Mouse (Mus musculus): ENCODE measurements around the gene Meox1. TPM values are rescaled to one million over a fixed set of nuclear protein-coding genes. Genes with fewer than 3 reads are reported as not detected.

The Meox1 gene
- polyA plus RNA-seq (2014; fragmentation: Nextera tagmentation; extraction: Ambion mirVana), result 0.63 and 0.90 TPM in 2 replicates

DNA sequence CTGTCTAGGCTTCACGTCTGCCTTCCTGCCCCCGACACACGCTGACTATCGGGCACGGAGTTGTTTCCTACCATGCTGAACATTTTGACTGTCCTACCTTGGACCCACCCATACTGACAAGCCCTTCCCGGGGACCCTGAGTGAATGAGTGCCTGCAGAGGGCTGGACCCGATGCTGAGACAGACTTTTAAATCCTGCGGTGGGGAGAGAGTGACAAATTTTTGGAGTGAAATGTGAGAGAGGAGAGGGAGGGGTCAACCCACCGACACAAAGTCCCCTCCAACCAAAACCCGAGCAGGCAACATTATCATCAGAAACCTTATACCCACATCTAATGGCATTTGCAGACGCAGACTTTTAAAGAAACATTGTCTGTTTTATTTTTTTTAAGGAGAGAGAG is at the start of gene Meox1:
Meox1 (minus strand) TSS at position 171 of the 400 bp plus-strand sequence.
- Histone ChIP-seq H3K27ac (no peak within 1 kb of the TSS), H3K4me1 (replicated peaks; ENCODE audit: control insufficient read depth, insufficient read depth, low read length) (peaks cover 18% of the 10 kb centered on the region), H3K36me3 (replicated peaks; ENCODE audit: control insufficient read depth, insufficient read depth) (no peaks in the 10 kb centered on the region), H3K9ac (no peak within 1 kb of the TSS), H3K27me3 (ENCODE audit: control insufficient read depth, insufficient read depth, low read length) (0 out of 2 replicates have a peak, but pooled peaks cover 9% of the 10 kb centered on the region), H3K4me3 (replicated peaks; ENCODE audit: low read length) (no peak within 1 kb of the TSS), H3K4me2 (replicated peaks) (no peak within 1 kb of the TSS), H3K9me3 (ENCODE audit: control insufficient read depth, low read length) (no peaks in the 10 kb centered on the region)
- 37% methylated on average over 11 of the region's 11 CpGs for WGBS
- ATAC-seq (ENCODE audit: low FRiP score), result no peak
- DNase-seq (ENCODE audit: low spot score), result no peak

DNA sequence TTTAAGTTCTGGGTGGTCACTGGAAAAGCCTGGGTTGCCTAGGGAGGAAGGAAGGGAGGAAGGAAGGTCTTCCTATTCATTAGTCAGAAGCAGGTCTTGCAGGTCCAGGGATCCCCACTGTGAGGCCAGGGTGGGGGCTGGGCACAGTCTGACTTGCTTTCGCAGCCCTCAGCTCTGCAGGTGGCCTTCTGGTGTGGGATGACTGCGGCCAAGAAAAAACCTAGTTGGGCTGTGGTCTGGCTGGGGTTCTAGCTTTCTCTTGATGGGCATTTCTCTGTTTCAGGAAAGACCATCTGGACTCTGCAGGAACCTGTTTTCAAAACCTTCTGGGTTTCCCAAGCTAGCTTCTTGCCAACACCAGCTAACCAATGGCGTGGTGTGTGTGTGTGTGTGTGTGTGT is 48.9 kb upstream of the Meox1 start:
- no peak overlapping the region for H3K4me2 ChIP-seq (replicated peaks)
- H3K9ac ChIP-seq, result no peak overlapping the region
- peaks cover 2% of the 10 kb centered on the region; the same call in 1 of the 2 replicates for H3K27me3 ChIP-seq (ENCODE audit: control insufficient read depth, insufficient read depth, low read length)
- no peak overlapping the region for H3K27ac ChIP-seq
- no peak for ATAC-seq (ENCODE audit: low FRiP score)
- WGBS, result 35% methylated on average over 3 of the region's 3 CpGs
- no peak overlapping the region for H3K4me3 ChIP-seq (replicated peaks; ENCODE audit: low read length)
- no peak for DNase-seq (ENCODE audit: low spot score)
- H3K4me1 ChIP-seq (replicated peaks; ENCODE audit: control insufficient read depth, insufficient read depth, low read length), result no peaks in the 10 kb centered on the region
- no peaks in the 10 kb centered on the region for H3K36me3 ChIP-seq (replicated peaks; ENCODE audit: control insufficient read depth, insufficient read depth)
- no peaks in the 10 kb centered on the region for H3K9me3 ChIP-seq (ENCODE audit: control insufficient read depth, low read length)

DNA sequence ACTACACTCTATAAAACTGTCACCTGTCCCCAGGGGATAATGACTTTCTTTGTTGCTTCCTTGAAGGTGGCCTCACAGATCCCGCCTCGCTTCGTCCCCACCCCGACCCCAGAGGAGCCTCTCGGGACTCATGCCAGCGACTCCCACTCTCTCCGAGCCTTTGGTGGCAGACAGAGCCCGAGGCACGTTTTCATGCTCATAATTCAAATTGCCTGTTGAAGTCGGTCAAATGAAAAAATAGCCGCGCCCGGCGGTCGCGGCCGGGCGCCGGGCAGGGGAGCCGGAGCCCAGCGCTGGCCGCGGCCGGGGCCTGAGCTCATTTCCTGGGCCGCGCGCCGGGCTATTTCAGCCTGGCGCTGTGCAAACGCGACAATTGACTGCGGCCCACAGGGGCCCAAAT is 42.9 kb upstream of the Meox1 start:
- H3K4me2 ChIP-seq (replicated peaks), result peak overlapping the region; percentile 81
- no peaks in the 10 kb centered on the region; the same call in 1 of the 2 replicates for H3K4me1 ChIP-seq (replicated peaks; ENCODE audit: control insufficient read depth, insufficient read depth, low read length)
- WGBS, result under 1% methylated on average over 32 of the region's 32 CpGs
- no peaks in the 10 kb centered on the region for H3K9me3 ChIP-seq (ENCODE audit: control insufficient read depth, low read length)
- peak; percentile 46 for DNase-seq (ENCODE audit: low spot score)
- H3K36me3 ChIP-seq (replicated peaks; ENCODE audit: control insufficient read depth, insufficient read depth), result no peaks in the 10 kb centered on the region
- H3K27me3 ChIP-seq (ENCODE audit: control insufficient read depth, insufficient read depth, low read length), result peaks cover 4% of the 10 kb centered on the region; the same call in 1 of the 2 replicates
- H3K4me3 ChIP-seq (replicated peaks; ENCODE audit: low read length), result peak overlapping the region; percentile 39
- H3K9ac ChIP-seq, result peak overlapping the region; percentile 67
- ATAC-seq (ENCODE audit: low FRiP score), result no peak
- peak overlapping the region; percentile 32; the same call in 1 of the 2 replicates for H3K27ac ChIP-seq

DNA sequence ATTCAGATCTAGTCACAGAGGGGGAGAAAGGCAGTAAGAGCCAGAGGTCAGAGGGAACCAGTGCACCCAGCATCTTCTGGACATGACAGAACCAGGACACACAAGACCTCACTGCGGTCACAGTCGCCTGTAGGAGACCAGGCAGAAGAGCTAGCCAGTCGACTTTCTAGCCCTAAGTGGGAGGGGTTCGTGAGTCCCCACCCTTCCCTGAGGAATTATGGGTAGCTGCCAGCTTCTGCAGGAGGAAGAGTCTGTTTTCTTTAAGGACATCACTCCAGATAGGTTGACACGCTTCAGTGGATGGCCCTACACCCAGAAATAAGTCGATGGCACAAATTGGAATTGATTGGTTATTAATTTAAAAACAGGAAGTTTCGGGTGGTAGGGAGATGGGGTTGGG is 42.2 kb upstream of the Meox1 start:
- H3K4me1 ChIP-seq (replicated peaks; ENCODE audit: control insufficient read depth, insufficient read depth, low read length), result no peaks in the 10 kb centered on the region; the same call in 1 of the 2 replicates
- H3K9ac ChIP-seq, result no peak overlapping the region
- ATAC-seq (ENCODE audit: low FRiP score) (no peak), DNase-seq (ENCODE audit: low spot score) (no peak)
- H3K27ac ChIP-seq, result no peak overlapping the region
- no peaks in the 10 kb centered on the region for H3K9me3 ChIP-seq (ENCODE audit: control insufficient read depth, low read length)
- 32% methylated on average over 7 of the region's 7 CpGs for WGBS
- no peak overlapping the region for H3K4me3 ChIP-seq (replicated peaks; ENCODE audit: low read length)
- peak overlapping the region; percentile 81 for H3K4me2 ChIP-seq (replicated peaks)
- H3K27me3 ChIP-seq (ENCODE audit: control insufficient read depth, insufficient read depth, low read length), result peaks cover 4% of the 10 kb centered on the region; the same call in 1 of the 2 replicates
- no peaks in the 10 kb centered on the region for H3K36me3 ChIP-seq (replicated peaks; ENCODE audit: control insufficient read depth, insufficient read depth)

DNA sequence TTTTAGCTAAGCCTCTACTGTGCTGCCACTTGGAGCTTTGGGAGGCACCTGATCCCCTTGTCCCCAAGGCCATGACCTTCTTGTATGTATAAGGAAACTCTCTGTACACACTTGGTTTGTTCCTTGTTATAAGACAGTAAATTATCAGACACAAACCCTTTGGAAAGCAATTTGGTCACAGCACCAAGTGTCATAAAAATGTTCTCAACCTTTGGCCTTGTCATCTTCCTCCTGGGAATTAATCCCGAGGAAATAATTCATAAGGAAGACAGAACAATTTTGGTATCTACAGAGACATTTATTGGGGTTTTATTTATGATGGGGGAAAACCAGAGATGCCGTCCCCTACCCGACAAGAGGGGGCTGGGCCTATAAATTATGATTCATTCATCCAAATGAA is 41.6 kb upstream of the Meox1 start:
- no peak for DNase-seq (ENCODE audit: low spot score)
- no peaks in the 10 kb centered on the region for H3K9me3 ChIP-seq (ENCODE audit: control insufficient read depth, low read length)
- no peak overlapping the region for H3K4me2 ChIP-seq (replicated peaks)
- 79% methylated on average over 3 of the region's 3 CpGs for WGBS
- H3K4me1 ChIP-seq (replicated peaks; ENCODE audit: control insufficient read depth, insufficient read depth, low read length), result no peaks in the 10 kb centered on the region; the same call in 1 of the 2 replicates
- H3K27me3 ChIP-seq (ENCODE audit: control insufficient read depth, insufficient read depth, low read length), result peaks cover 4% of the 10 kb centered on the region; the same call in 1 of the 2 replicates
- no peaks in the 10 kb centered on the region for H3K36me3 ChIP-seq (replicated peaks; ENCODE audit: control insufficient read depth, insufficient read depth)
- no peak for ATAC-seq (ENCODE audit: low FRiP score)
- H3K27ac ChIP-seq, result no peak overlapping the region
- H3K9ac ChIP-seq, result no peak overlapping the region
- H3K4me3 ChIP-seq (replicated peaks; ENCODE audit: low read length), result no peak overlapping the region

DNA sequence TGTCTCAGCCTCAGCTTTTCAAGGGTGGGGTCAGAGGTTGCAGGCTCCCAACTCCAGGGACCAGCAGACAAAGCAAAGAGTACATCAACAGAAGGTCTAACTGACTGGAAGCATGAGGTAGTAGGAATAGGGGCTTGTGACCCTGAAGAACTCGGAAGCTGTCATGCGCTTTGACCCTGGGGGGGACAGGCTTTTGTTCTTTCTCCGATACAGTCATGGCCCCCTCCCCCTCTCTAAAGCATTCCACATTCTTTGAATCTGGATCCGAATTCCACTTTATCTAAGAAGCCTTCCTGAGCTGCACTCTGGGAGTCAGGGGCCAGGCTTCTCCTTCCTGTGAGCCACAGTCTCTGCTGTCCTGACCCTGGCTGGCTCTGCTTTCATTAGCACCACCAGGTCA is 37.8 kb upstream of the Meox1 start:
- Histone ChIP-seq H3K9ac (no peak overlapping the region), H3K4me2 (replicated peaks) (no peak overlapping the region), H3K9me3 (ENCODE audit: control insufficient read depth, low read length) (no peaks in the 10 kb centered on the region), H3K27me3 (ENCODE audit: control insufficient read depth, insufficient read depth, low read length) (no peaks in the 10 kb centered on the region), H3K4me3 (replicated peaks; ENCODE audit: low read length) (no peak overlapping the region), H3K36me3 (replicated peaks; ENCODE audit: control insufficient read depth, insufficient read depth) (no peaks in the 10 kb centered on the region), H3K4me1 (replicated peaks; ENCODE audit: control insufficient read depth, insufficient read depth, low read length) (no peaks in the 10 kb centered on the region), H3K27ac (no peak overlapping the region)
- ATAC-seq (ENCODE audit: low FRiP score) (no peak), DNase-seq (ENCODE audit: low spot score) (no peak)
- WGBS, result 48% methylated on average over 4 of the region's 4 CpGs

DNA sequence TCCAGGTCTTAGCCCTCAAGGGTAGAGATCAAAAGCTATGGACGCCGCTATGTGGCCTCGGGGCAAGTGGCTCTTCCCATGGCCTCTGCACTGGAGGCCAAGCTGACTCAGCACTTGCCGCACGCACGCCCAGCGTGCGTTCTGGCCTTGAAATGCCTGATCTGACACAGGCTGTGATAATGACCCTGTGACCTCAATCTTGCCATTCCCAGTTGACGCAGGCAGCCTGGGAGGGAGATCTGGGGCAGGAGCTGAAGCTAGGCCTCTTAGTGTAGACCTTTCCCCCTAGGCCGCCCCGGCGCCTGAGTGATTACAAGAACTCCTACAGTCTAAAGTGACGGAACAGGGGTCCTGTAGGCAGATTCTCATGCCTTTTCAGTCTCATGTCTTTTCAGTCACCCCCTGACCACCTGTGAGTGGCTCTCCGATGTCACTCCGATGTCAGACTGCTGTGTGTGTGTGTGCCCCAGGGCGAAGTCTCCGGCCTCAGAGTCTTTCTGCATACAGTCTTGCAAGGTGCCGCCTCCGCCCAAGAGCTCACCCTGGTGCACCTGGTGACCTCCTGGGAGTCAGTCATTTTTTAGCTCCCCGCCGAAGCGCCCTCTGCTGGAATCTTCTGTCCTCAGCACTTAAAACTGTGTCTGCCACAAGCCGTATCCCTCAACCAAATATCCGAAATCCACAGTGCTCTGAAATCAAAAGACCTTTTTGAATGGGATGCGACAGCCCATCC is 34.0 kb upstream of the Meox1 start:
- ATAC-seq (ENCODE audit: low FRiP score), result no peak
- H3K27me3 ChIP-seq (ENCODE audit: control insufficient read depth, insufficient read depth, low read length), result 0 out of 2 replicates have a peak, but pooled peaks cover 3% of the 10 kb centered on the region

DNA sequence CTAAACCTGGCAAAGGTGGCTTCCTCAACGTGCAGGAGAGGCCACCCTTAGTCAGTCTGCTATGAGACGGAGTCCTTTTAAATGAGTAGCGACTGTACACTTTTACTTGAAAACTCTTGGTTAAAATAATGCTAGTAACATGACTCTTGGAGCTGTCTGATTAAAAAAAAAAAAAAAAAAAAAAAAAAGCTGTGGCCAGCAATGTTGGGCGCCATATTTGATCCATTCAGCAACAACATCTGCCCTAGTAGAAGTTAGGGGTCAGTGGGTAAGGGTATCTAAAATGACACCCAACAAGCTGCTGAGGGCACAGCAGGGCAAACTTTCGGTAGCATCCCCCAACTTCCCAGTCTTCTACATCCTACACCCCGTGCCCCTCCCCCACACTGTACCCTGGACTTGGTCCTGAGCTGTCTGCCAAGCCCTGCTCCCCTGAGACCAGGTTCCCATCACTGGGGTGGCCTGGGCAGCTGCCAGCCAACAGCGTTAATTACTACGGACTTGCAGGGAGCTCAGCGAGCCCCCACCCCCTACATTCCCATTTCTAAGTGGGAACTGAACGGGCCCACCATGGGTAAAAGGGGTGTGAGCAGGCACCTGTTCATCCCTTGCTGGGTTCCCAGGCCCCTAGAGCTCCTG is 32.9 kb upstream of the Meox1 start:
- Histone ChIP-seq H3K9ac (no peak overlapping the region), H3K27me3 (ENCODE audit: control insufficient read depth, insufficient read depth, low read length) (0 out of 2 replicates have a peak, but pooled peaks cover 3% of the 10 kb centered on the region), H3K27ac (no peak overlapping the region), H3K4me2 (replicated peaks) (no peak overlapping the region), H3K36me3 (replicated peaks; ENCODE audit: control insufficient read depth, insufficient read depth) (no peaks in the 10 kb centered on the region), H3K9me3 (ENCODE audit: control insufficient read depth, low read length) (no peaks in the 10 kb centered on the region), H3K4me3 (replicated peaks; ENCODE audit: low read length) (no peak overlapping the region), H3K4me1 (replicated peaks; ENCODE audit: control insufficient read depth, insufficient read depth, low read length) (no peaks in the 10 kb centered on the region)
- WGBS, result 70% methylated on average over 10 of the region's 10 CpGs
- ATAC-seq (ENCODE audit: low FRiP score) (no peak), DNase-seq (ENCODE audit: low spot score) (no peak)

More for the DNA sequence above, 34.0 kb upstream of the Meox1 start:
- Histone ChIP-seq H3K4me3 (replicated peaks; ENCODE audit: low read length) (no peak overlapping the region), H3K4me1 (replicated peaks; ENCODE audit: control insufficient read depth, insufficient read depth, low read length) (no peaks in the 10 kb centered on the region), H3K36me3 (replicated peaks; ENCODE audit: control insufficient read depth, insufficient read depth) (no peaks in the 10 kb centered on the region), H3K4me2 (replicated peaks) (no peak overlapping the region), H3K9me3 (ENCODE audit: control insufficient read depth, low read length) (no peaks in the 10 kb centered on the region), H3K9ac (no peak overlapping the region), H3K27ac (no peak overlapping the region)
- DNase-seq (ENCODE audit: low spot score), result no peak
- 31% methylated on average over 25 of the region's 25 CpGs for WGBS

DNA sequence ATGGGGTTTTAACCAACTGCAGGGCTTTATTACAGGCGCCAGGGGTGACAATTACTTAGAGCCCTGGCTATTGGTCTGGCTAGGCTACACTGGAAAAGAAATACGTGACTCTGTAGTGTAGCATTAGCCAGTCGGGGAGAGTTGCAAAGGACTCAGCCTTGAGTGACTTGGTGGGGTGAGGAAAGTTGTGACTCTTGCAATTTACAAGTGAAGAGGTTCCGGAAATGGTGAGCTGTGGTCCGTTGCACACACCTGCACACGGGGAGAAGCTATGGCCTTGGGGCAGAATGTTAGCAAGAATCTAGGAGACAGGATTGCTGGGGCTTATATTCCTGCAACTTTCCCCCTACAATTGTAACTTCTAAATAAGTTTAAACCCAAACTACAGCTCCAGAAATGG is 31.5 kb upstream of the Meox1 start:
- Histone ChIP-seq H3K9ac (no peak overlapping the region), H3K27me3 (ENCODE audit: control insufficient read depth, insufficient read depth, low read length) (0 out of 2 replicates have a peak, but pooled peaks cover 3% of the 10 kb centered on the region), H3K9me3 (ENCODE audit: control insufficient read depth, low read length) (no peaks in the 10 kb centered on the region), H3K4me1 (replicated peaks; ENCODE audit: control insufficient read depth, insufficient read depth, low read length) (no peaks in the 10 kb centered on the region), H3K4me2 (replicated peaks) (no peak overlapping the region), H3K4me3 (replicated peaks; ENCODE audit: low read length) (no peak overlapping the region), H3K27ac (no peak overlapping the region), H3K36me3 (replicated peaks; ENCODE audit: control insufficient read depth, insufficient read depth) (no peaks in the 10 kb centered on the region)
- ATAC-seq (ENCODE audit: low FRiP score) (no peak), DNase-seq (ENCODE audit: low spot score) (no peak)
- WGBS, result 70% methylated on average over 6 of the region's 6 CpGs

Measured in hindbrain, embryonic 14.5 days (tissue).